Mouse (Mus musculus) hindbrain, embryonic 14.5 days (tissue): ENCODE results near the gene Kcnn3. TPM values are rescaled to one million over a fixed set of nuclear protein-coding genes. Genes with fewer than 3 reads are reported as not detected.
A peak's percentile ranks its signal among the peaks of the same experiment; 100 is the strongest.

Experiments used
- ATAC-seq: fragments of 200-750 bp; cut with Nextera tagmentation; 2 replicates; pipeline ENCODE4 v1.8.0; 2017; ENCODE audit warnings: moderate number of reproducible peaks, mild to moderate bottlenecking, moderate TSS enrichment, moderate library complexity; ENCODE audit not compliant: low FRiP score
- DNase-seq: peaks from one replicate; pipeline ENCODE4 v3.0.0-alpha.2; 2015; ENCODE audit warnings: low spot score
- H3K27ac ChIP-seq: fragments of 300-500 bp; sonication (generic); 2 replicates; pipeline ENCODE4 v1.5.1; 2014; ENCODE audit warnings: mild to moderate bottlenecking, moderate library complexity
- H3K27me3 ChIP-seq: fragments of 300-500 bp; sonication (generic); 2 replicates; pipeline ENCODE4 v1.6.1; 2014; ENCODE audit warnings: mild to moderate bottlenecking, low read length, mixed read lengths; ENCODE audit not compliant: control insufficient read depth, insufficient read depth
- H3K36me3 ChIP-seq: fragments of 300-500 bp; sonication (generic); replicated peaks from 2 replicates; pipeline ENCODE4 v1.6.1; 2014; ENCODE audit not compliant: control insufficient read depth, insufficient read depth
- H3K4me1 ChIP-seq: fragments of 300-500 bp; sonication (generic); replicated peaks from 2 replicates; pipeline ENCODE4 v1.6.1; 2014; ENCODE audit warnings: antibody characterized with exemption, low read length, mixed read lengths; ENCODE audit not compliant: control insufficient read depth, insufficient read depth
- H3K4me2 ChIP-seq: fragments of 300-500 bp; sonication (generic); replicated peaks from 2 replicates; pipeline ENCODE4 v1.6.1; 2014; ENCODE audit warnings: mild to moderate bottlenecking, moderate library complexity
- H3K4me3 ChIP-seq: fragments of 300-500 bp; sonication (generic); replicated peaks from 2 replicates; pipeline ENCODE4 v1.5.1; 2014; ENCODE audit warnings: mild to moderate bottlenecking, low read length
- H3K9ac ChIP-seq: fragments of 300-500 bp; sonication (generic); 2 replicates; pipeline ENCODE4 v1.6.1; 2014
- H3K9me3 ChIP-seq: fragments of 300-500 bp; sonication (generic); 2 replicates; pipeline ENCODE4 v1.6.1; 2016; ENCODE audit warnings: low read length; ENCODE audit not compliant: control insufficient read depth
- WGBS: fragments of 180-500 bp; shearing (Covaris S2); extraction: QIAGEN DNeasy Blood & Tissue Kit; methylation state at CpG from one replicate; pipeline ENCODE4 v1.1.7; 2014; 5-methylcytosine and 5-hydroxymethylcytosine counted together
- polyA plus RNA-seq: library from polyadenylated mRNA; unstranded; fragments of >200 nt; fragmentation: Nextera tagmentation; extraction: Ambion mirVana; gene quantifications from 2 replicates; pipeline ENCODE4 v1.2.1, GENCODE M21; 2014

Kcnn3 gene
- polyA plus RNA-seq, 1 experiment from 2014 or later: 7.3 TPM

- 0 out of 2 replicates have a peak, but pooled peaks cover 1% of the 10 kb centered on the region for H3K9me3 ChIP-seq
- H3K27ac ChIP-seq: peak overlapping the region; percentile 38
- H3K4me1 ChIP-seq: peaks cover 9% of the 10 kb centered on the region
- no peaks in the 10 kb centered on the region for H3K36me3 ChIP-seq
- ATAC-seq (peak; percentile 56), DNase-seq (peak; percentile 26)
- WGBS: 16% methylated on average over 15 of the region's 15 CpGs
- H3K4me2 ChIP-seq: peak overlapping the region; percentile 46
- H3K27me3 ChIP-seq: no peaks in the 10 kb centered on the region
- peak overlapping the region; percentile 21 for H3K9ac ChIP-seq
- H3K4me3 ChIP-seq: no peak overlapping the region
These were observed 8.6 kb upstream of the Kcnn3 start for GRCm38 (mm10) chr3:89511400-89511799.

DNA sequence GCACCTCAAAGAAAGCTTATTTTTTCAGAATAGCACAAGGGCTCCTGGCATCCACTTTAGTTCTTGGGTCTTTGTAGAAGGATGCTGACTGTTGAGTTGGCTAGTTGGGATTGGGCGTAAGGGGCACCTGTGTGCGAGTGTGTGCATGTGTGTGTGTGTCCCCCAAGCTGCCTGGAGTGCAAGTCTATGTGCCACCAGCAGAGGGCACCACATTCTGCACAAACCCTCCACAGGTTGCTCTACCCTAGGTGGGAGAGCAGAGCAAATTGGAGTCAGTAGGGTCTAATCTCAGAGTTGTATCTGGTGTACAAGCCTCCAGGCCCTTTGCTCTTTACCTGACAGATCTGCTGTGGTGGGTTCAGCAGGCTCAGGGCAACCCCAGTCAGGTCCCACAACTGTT is 7.7 kb upstream of the Kcnn3 start:
- DNase-seq (no peak), ATAC-seq (no peak)
- 94% methylated on average over 2 of the region's 2 CpGs for WGBS
- Histone ChIP-seq H3K4me1 (peaks cover 9% of the 10 kb centered on the region), H3K9ac (no peak overlapping the region), H3K4me2 (no peak overlapping the region), H3K27ac (no peak overlapping the region), H3K27me3 (no peaks in the 10 kb centered on the region), H3K4me3 (no peak overlapping the region), H3K9me3 (0 out of 2 replicates have a peak, but pooled peaks cover 7% of the 10 kb centered on the region), H3K36me3 (no peaks in the 10 kb centered on the region)

GRCm38 (mm10) chr3:89515444-89515843 is 4.5 kb upstream of the Kcnn3 start:
- Histone ChIP-seq H3K4me1 (peaks cover 10% of the 10 kb centered on the region), H3K27ac (no peak overlapping the region), H3K9me3 (0 out of 2 replicates have a peak, but pooled peaks cover 7% of the 10 kb centered on the region), H3K9ac (no peak overlapping the region), H3K27me3 (no peaks in the 10 kb centered on the region), H3K4me3 (no peak overlapping the region), H3K36me3 (no peaks in the 10 kb centered on the region), H3K4me2 (no peak overlapping the region)
- no peak for DNase-seq
- ATAC-seq: no peak
- 78% methylated on average over 11 of the region's 11 CpGs for WGBS

DNA sequence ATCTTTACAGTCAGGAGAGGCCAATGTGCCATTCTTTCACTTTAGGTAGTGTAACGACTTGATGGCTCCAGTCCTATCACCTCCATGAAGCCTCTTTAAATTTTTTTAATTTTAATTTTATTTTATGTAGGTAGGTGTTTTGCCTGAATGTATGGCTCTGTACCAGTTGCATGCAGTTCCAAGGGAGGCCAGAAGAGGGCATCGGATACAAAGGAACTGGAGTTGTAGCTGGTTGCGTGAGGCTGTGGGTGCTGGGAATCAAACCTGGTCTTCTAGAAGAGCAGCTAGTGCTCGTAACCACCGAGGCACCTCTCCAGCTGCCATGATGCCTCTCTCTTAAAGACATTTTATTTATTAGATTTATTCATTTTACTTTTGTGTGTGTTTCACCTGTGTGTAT is 3.6 kb upstream of the Kcnn3 start:
- Histone ChIP-seq H3K9ac (no peak overlapping the region), H3K9me3 (0 out of 2 replicates have a peak, but pooled peaks cover 7% of the 10 kb centered on the region), H3K27me3 (no peaks in the 10 kb centered on the region), H3K4me2 (no peak overlapping the region), H3K4me3 (no peak overlapping the region), H3K36me3 (no peaks in the 10 kb centered on the region), H3K4me1 (peaks cover 15% of the 10 kb centered on the region), H3K27ac (no peak overlapping the region)
- WGBS: 90% methylated on average over 5 of the region's 5 CpGs
- ATAC-seq (no peak), DNase-seq (no peak)

DNA sequence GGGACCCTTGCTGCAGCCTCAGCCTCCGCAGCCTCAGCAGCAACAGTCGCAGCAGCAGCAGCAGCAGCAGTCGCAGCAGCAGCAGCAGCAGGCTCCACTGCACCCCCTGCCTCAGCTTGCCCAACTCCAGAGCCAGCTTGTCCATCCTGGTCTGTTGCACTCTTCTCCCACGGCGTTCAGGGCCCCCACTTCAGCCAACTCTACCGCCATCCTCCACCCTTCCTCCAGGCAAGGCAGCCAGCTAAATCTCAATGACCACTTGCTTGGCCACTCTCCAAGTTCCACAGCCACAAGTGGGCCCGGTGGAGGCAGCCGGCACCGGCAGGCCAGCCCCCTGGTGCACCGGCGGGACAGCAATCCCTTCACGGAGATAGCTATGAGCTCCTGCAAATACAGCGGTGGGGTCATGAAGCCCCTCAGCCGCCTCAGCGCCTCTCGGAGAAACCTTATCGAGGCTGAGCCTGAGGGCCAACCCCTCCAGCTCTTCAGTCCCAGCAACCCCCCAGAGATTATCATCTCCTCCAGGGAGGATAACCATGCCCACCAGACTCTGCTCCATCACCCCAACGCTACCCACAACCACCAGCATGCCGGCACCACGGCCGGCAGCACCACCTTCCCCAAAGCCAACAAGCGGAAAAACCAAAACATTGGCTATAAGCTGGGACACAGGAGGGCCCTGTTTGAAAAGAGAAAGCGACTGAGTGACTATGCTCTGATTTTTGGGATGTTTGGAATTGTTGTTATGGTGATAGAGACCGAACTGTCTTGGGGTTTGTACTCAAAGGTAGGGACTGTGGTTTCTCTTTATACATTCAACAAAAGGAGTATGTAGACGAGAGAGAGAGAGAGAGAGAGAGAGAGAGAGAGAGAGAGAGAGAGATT is 896 bp downstream of the Kcnn3 start:
- no peak for DNase-seq
- Histone ChIP-seq H3K4me3 (peak overlapping the region; percentile 39), H3K9ac (peak overlapping the region; percentile 55), H3K27me3 (no peaks in the 10 kb centered on the region), H3K27ac (no peak overlapping the region), H3K4me1 (peaks cover 33% of the 10 kb centered on the region), H3K4me2 (peak overlapping the region; percentile 84), H3K36me3 (no peaks in the 10 kb centered on the region), H3K9me3 (0 out of 2 replicates have a peak, but pooled peaks cover 7% of the 10 kb centered on the region)
- 2% methylated on average over 25 of the region's 25 CpGs for WGBS
- no peak for ATAC-seq

DNA sequence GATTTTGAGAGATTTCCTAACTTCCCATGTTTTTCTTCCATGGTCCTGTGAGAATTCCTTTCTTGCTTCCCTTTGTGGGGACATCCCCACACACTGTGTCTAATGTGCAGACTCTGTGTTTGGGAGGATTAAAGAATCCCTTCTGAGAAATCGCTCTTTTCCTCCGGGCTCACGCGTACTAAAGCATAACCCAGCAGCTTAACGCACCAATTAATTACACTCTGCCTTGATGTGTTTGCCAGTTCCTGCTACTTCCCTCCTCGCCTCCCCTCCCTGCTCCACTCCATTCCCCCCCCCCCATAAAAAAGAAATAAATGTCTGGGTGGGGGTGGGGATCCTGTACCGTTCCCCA is 1.5 kb downstream of the Kcnn3 start:
- DNase-seq (no peak), ATAC-seq (no peak)
- Histone ChIP-seq H3K36me3 (no peaks in the 10 kb centered on the region), H3K9me3 (0 out of 2 replicates have a peak, but pooled peaks cover 5% of the 10 kb centered on the region), H3K27me3 (no peaks in the 10 kb centered on the region), H3K4me1 (peaks cover 38% of the 10 kb centered on the region), H3K4me3 (peak overlapping the region; percentile 39), H3K9ac (peak overlapping the region; percentile 55), H3K4me2 (peak overlapping the region; percentile 84), H3K27ac (no peak overlapping the region)
- WGBS: 6% methylated on average over 7 of the region's 7 CpGs

GRCm38 (mm10) chr3:89522450-89523128 is 2.6 kb downstream of the Kcnn3 start:
- no peaks in the 10 kb centered on the region for H3K27me3 ChIP-seq
- H3K36me3 ChIP-seq: no peaks in the 10 kb centered on the region
- ATAC-seq (no peak), DNase-seq (no peak)
- peaks cover 44% of the 10 kb centered on the region for H3K4me1 ChIP-seq
- WGBS: 25% methylated on average over 6 of the region's 6 CpGs
- peak overlapping the region; percentile 39 for H3K4me3 ChIP-seq
- H3K9me3 ChIP-seq: no peaks in the 10 kb centered on the region
- peak overlapping the region; percentile 55 for H3K9ac ChIP-seq
- H3K27ac ChIP-seq: peak overlapping the region; percentile 20; the same call in 1 of the 2 replicates
- peak overlapping the region; percentile 84 for H3K4me2 ChIP-seq

GRCm38 (mm10) chr3:89526298-89527090 is 6.5 kb downstream of the Kcnn3 start:
- DNase-seq (no peak), ATAC-seq (no peak)
- H3K4me3 ChIP-seq: no peak overlapping the region
- WGBS: 67% methylated on average over 17 of the region's 17 CpGs
- H3K4me1 ChIP-seq: peaks cover 33% of the 10 kb centered on the region
- no peaks in the 10 kb centered on the region for H3K36me3 ChIP-seq
- H3K4me2 ChIP-seq: peak overlapping the region; percentile 84
- no peak overlapping the region for H3K9ac ChIP-seq
- H3K27me3 ChIP-seq: no peaks in the 10 kb centered on the region
- H3K9me3 ChIP-seq: no peaks in the 10 kb centered on the region
- peak overlapping the region; percentile 29; the same call in 1 of the 2 replicates for H3K27ac ChIP-seq

DNA sequence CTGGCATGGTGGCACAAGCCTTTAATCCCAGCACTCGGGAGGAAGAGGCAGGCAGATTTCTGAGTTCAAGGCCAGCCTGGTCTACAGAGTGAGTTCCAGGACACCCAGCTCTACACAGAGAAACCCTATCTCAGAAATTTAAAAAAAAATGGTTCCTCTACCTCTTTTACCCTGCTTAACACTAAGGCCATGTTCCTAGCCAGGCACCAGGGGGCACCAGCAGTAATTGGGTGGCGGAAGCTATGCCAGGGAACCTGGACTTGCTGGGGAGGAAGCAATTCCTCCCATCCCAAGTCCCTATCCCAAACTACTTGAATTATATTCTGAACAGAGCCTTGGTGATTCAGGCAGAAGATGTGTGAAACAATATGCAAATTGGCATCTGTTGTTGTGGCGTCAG is 9.8 kb downstream of the Kcnn3 start:
- no peak overlapping the region for H3K4me3 ChIP-seq
- no peaks in the 10 kb centered on the region for H3K27me3 ChIP-seq
- H3K9ac ChIP-seq: no peak overlapping the region
- no peak overlapping the region for H3K4me2 ChIP-seq
- H3K36me3 ChIP-seq: no peaks in the 10 kb centered on the region
- H3K9me3 ChIP-seq: no peaks in the 10 kb centered on the region
- no peak overlapping the region for H3K27ac ChIP-seq
- peaks cover 18% of the 10 kb centered on the region for H3K4me1 ChIP-seq
- DNase-seq (no peak), ATAC-seq (no peak)
- 70% methylated on average over 3 of the region's 3 CpGs for WGBS
